Mouse (Mus musculus): ENCODE results near the gene Hist1h4j.

Gene Hist1h4j

GRCm38 (mm10) chr13:21727948-21728572, 6.8 kb upstream of the Hist1h4j start:
- no peak for DNase-seq

GRCm38 (mm10) chr13:21729544-21729943, 5.3 kb upstream of the Hist1h4j start:
- DNase-seq, result no peak

- DNase-seq, result peak; percentile 68
Measured at GRCm38 (mm10) chr13:21733466-21733865, 1.4 kb upstream of the Hist1h4j start.

- peak; percentile 75 for DNase-seq
Measured at GRCm38 (mm10) chr13:21734010-21734905, 606 bp upstream of the Hist1h4j start.

GRCm38 (mm10) chr13:21745006-21745405, 10.1 kb downstream of the Hist1h4j start:
- no peak for DNase-seq

- no peak for DNase-seq
Measured at GRCm38 (mm10) chr13:21749387-21750158, 14.7 kb downstream of the Hist1h4j start.

GRCm38 (mm10) chr13:21750159-21751017, 15.5 kb downstream of the Hist1h4j start, which contains the start of gene Hist1h4k:
Gene Hist1h4k, minus strand, starts transcription at chr13:21750505.
- peak; percentile 98 for DNase-seq

- no peak for DNase-seq
Measured at GRCm38 (mm10) chr13:21751417-21751816, 16.6 kb downstream of the Hist1h4j start.

- no peak for DNase-seq
Measured at GRCm38 (mm10) chr13:21751827-21752226, 17.0 kb downstream of the Hist1h4j start.

GRCm38 (mm10) chr13:21752356-21752755, 17.5 kb downstream of the Hist1h4j start:
- no peak for DNase-seq

GRCm38 (mm10) chr13:21753051-21753523, 18.2 kb downstream of the Hist1h4j start:
- no peak for DNase-seq

GRCm38 (mm10) chr13:21753524-21754285, 18.8 kb downstream of the Hist1h4j start, which contains the start of the genes Hist1h2ak and Hist1h2bn:
Gene Hist1h2ak, minus strand, starts transcription at chr13:21753827.
Gene Hist1h2bn, plus strand, starts transcription at chr13:21754123.
- DNase-seq, result peak; percentile 71

GRCm38 (mm10) chr13:21754294-21755001, 19.6 kb downstream of the Hist1h4j start:
- peak; percentile 67 for DNase-seq

GRCm38 (mm10) chr13:21755707-21756106, 20.8 kb downstream of the Hist1h4j start:
- DNase-seq, result no peak

- peak; percentile 75 for DNase-seq
Measured at GRCm38 (mm10) chr13:21778814-21779766, 44.2 kb downstream of the Hist1h4j start.

- peak; percentile 83 for DNase-seq
Measured at GRCm38 (mm10) chr13:21779767-21780731, 45.2 kb downstream of the Hist1h4j start, which contains the start of gene Hist1h1b. Gene Hist1h1b, minus strand, starts transcription at chr13:21780625.

GRCm38 (mm10) chr13:21781021-21781555, 46.2 kb downstream of the Hist1h4j start:
- no peak for DNase-seq

GRCm38 (mm10) chr13:21781639-21782038, 46.8 kb downstream of the Hist1h4j start:
- no peak for DNase-seq
